Mouse (Mus musculus) limb, embryonic 14.5 days (tissue): ENCODE results near the gene Cryba4. TPM values are rescaled to one million over a fixed set of nuclear protein-coding genes. Genes with fewer than 3 reads are reported as not detected.

ENCODE experiments used
- ATAC-seq: fragments of 200-750 bp; cut with Nextera tagmentation; 2 replicates; pipeline ENCODE4 v1.8.0; 2017; ENCODE audit warnings: low read depth, moderate number of reproducible peaks, moderate TSS enrichment; ENCODE audit not compliant: low FRiP score
- DNase-seq: peaks from one replicate; pipeline ENCODE4 v3.0.0-alpha.2; 2015; ENCODE audit warnings: low spot score
- H3K27ac ChIP-seq: fragments of 300-500 bp; sonication (generic); replicated peaks from 2 replicates; pipeline ENCODE4 v1.5.1; 2014; ENCODE audit warnings: low read depth, mild to moderate bottlenecking, low read length, moderate library complexity, mixed read lengths
- H3K27me3 ChIP-seq: fragments of 300-500 bp; sonication (generic); 2 replicates; pipeline ENCODE4 v1.6.1; 2014; ENCODE audit warnings: low read length, mixed read lengths; ENCODE audit not compliant: control insufficient read depth, insufficient read depth
- H3K36me3 ChIP-seq: fragments of 300-500 bp; sonication (generic); 2 replicates; pipeline ENCODE4 v1.6.1; 2014; ENCODE audit warnings: mild to moderate bottlenecking, low read length, moderate library complexity, mixed read lengths; ENCODE audit not compliant: control insufficient read depth, insufficient read depth
- H3K4me1 ChIP-seq: fragments of 300-500 bp; sonication (generic); 2 replicates; pipeline ENCODE4 v1.6.1; 2014; ENCODE audit warnings: antibody characterized with exemption, low read length, mixed read lengths; ENCODE audit not compliant: control insufficient read depth, insufficient read depth
- H3K4me2 ChIP-seq: fragments of 300-500 bp; sonication (generic); replicated peaks from 2 replicates; pipeline ENCODE4 v1.6.1; 2014; ENCODE audit warnings: low read depth, mild to moderate bottlenecking, low read length, moderate library complexity; ENCODE audit not compliant: severe bottlenecking
- H3K4me3 ChIP-seq: fragments of 300-500 bp; sonication (generic); replicated peaks from 2 replicates; pipeline ENCODE4 v1.5.1; 2014; ENCODE audit warnings: low read length
- H3K9ac ChIP-seq: fragments of 300-500 bp; sonication (generic); 2 replicates; pipeline ENCODE4 v1.6.1; 2014; ENCODE audit warnings: mild to moderate bottlenecking, low read depth, low read length, moderate library complexity; ENCODE audit not compliant: severe bottlenecking
- H3K9me3 ChIP-seq: fragments of 300-500 bp; sonication (generic); 2 replicates; pipeline ENCODE4 v1.6.1; 2016; ENCODE audit warnings: low read length; ENCODE audit not compliant: control insufficient read depth
- POLR2A ChIP-seq: fragments of 200-500 bp; IDR thresholded peaks from 2 replicates; pipeline ENCODE4 v1.8.0; 2012; ENCODE audit warnings: inconsistent platforms, mild to moderate bottlenecking, moderate library complexity, borderline replicate concordance; ENCODE audit not compliant: insufficient read depth, insufficient read length; ENCODE audit errors: extremely low read depth
- WGBS: fragments of 180-500 bp; shearing (Covaris S2); extraction: QIAGEN DNeasy Blood & Tissue Kit; methylation state at CpG from one replicate; pipeline ENCODE4 v1.1.7; 2014; 5-methylcytosine and 5-hydroxymethylcytosine counted together
- polyA plus RNA-seq, 2 experiments: library from polyadenylated mRNA; depleted of rRNA in 1 of 2; stranded (reverse) in 1 of 2; unstranded in 1 of 2; fragments of >200 nt; fragmentation: Nextera tagmentation in 1 of 2; extraction: Ambion mirVana in 1 of 2; gene quantifications; 2 replicates each; pipeline versions ENCODE4 v1.2.1 to v1.2.3; 2012 to 2014

Gene Cryba4
- polyA plus RNA-seq (2012; rRNA removed) (1.2 and 2.3 TPM in 2 replicates), polyA plus RNA-seq (2014; fragmentation: Nextera tagmentation; extraction: Ambion mirVana) (1.8 and 2.1 TPM in 2 replicates)

DNA sequence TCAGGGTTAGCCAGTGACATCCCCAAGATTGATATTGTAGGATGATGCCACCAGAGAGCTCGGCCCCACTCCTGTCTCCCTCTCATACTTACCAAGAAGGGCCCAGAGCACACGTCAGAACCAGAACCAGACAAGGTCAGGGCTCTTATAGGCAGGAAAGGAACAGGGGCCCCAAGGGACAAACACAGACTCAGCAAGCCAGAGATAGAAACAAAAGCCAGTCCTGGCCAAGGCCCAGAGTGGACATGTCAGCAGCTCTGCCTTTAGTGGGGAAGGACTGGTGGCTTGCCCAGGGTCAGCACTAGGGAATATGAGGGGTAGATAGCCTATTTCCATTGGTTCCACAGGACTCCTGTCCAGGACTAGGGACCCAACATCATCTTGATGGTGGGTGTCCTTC lies at the start of gene Cryba4:
Gene Cryba4 (minus strand): TSS at position 119 of the 400 bp plus-strand sequence.
- Histone ChIP-seq H3K4me1 (0 out of 2 replicates have a peak, but pooled peaks cover 3% of the 10 kb centered on the region), H3K9me3 (no peaks in the 10 kb centered on the region), H3K27ac (no peak within 1 kb of the TSS), H3K4me2 (no peak within 1 kb of the TSS), H3K27me3 (no peaks in the 10 kb centered on the region), H3K9ac (no peak within 1 kb of the TSS), H3K4me3 (no peak within 1 kb of the TSS), H3K36me3 (no peaks in the 10 kb centered on the region)
- ATAC-seq (no peak), DNase-seq (no peak)
- WGBS: 60% methylated on average over 2 of the region's 2 CpGs
- TF ChIP-seq POLR2A: no peak

DNA sequence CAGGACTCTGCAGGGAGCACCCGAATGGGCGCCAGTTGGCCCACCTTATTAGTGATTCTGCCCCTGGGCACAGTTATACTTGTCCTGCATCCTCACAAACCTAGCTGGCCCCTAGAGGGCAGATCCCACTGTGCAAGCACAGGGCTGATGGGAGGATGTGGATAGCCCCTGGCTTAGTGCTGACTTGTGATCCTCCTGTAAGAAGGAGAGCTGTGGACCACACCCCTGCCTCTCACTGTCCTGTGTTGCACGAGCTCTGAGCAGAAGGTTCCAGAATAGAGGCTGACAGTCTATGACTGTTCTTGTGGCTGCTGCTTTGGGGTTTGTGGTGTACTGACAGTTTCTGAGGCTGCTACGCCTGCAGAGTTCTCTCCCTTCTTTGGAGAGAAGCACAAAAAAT lies 49.4 kb upstream of the Cryba4 start:
- TF ChIP-seq POLR2A: no peak
- no peak overlapping the region for H3K4me3 ChIP-seq
- 81% methylated on average over 4 of the region's 4 CpGs for WGBS

DNA sequence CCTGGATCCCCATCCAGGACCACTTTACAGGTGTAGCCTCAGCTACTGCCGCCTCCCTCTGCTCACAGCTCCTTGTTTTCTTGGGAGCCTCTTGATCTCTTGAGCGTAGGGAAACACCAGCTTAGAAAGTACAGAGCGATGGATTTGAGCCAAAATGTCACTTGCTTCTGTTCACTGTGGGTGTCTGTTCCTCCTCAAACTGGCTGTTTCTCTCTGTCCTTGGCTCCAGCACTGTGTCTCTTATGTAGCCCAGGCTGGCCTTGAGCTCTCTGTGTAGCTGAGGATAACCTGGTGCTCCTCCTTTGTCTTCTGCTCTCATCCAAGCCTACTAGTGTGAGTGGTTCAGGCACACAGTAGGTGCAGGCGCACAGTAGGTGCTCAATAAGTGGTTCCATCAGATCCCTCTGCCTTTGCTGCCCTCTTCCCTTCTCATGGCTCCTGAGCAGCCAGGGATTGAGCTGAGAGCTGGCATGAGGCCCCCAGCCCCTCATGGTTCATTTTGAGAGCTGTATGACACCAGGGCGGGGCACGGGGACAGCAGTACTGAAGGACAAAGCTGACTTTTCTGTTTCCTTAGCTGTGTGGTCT lies 48.5 kb upstream of the Cryba4 start:
- H3K27me3 ChIP-seq: no peaks in the 10 kb centered on the region
- DNase-seq: no peak
- ATAC-seq: no peak
- TF ChIP-seq POLR2A: no peak
- no peak overlapping the region for H3K4me2 ChIP-seq
- H3K9ac ChIP-seq: no peak overlapping the region
- H3K4me3 ChIP-seq: no peak overlapping the region
- no peak overlapping the region for H3K27ac ChIP-seq
- H3K36me3 ChIP-seq: peaks cover 8% of the 10 kb centered on the region; the same call in 1 of the 2 replicates
- WGBS: 89% methylated on average over 6 of the region's 6 CpGs
- no peaks in the 10 kb centered on the region for H3K4me1 ChIP-seq
- no peaks in the 10 kb centered on the region for H3K9me3 ChIP-seq

More for the DNA sequence above, 49.4 kb upstream of the Cryba4 start:
- Histone ChIP-seq H3K27ac (no peak overlapping the region), H3K9me3 (no peaks in the 10 kb centered on the region), H3K36me3 (peaks cover 8% of the 10 kb centered on the region; the same call in 1 of the 2 replicates), H3K27me3 (no peaks in the 10 kb centered on the region), H3K4me2 (no peak overlapping the region), H3K4me1 (no peaks in the 10 kb centered on the region), H3K9ac (no peak overlapping the region)
- DNase-seq (no peak), ATAC-seq (no peak)

DNA sequence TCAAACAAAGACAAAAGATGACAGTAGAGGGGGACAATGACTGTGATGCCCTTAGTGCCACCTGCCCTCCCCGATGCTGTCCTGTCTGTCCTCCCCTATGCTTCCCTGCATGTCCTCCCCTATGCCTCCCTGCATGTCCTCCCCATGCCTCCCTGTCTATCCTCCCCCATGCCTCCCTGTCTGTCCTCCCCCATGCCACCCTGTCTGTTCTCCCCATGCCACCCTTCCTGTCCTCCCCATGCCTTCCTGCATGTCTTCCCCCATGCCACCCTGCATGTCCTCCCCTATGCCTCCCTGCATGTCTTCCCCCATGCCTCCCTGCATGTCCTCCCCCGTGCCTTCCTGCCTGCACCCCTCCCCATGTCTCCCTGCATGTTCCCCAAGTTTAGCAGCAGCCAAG lies 47.8 kb upstream of the Cryba4 start:
- ATAC-seq (no peak), DNase-seq (no peak)
- Histone ChIP-seq H3K9me3 (no peaks in the 10 kb centered on the region), H3K27me3 (no peaks in the 10 kb centered on the region), H3K4me3 (no peak overlapping the region), H3K9ac (no peak overlapping the region), H3K4me1 (no peaks in the 10 kb centered on the region), H3K27ac (no peak overlapping the region), H3K4me2 (no peak overlapping the region), H3K36me3 (peaks cover 5% of the 10 kb centered on the region; the same call in 1 of the 2 replicates)
- no peak for TF ChIP-seq POLR2A
- 82% methylated on average over 2 of the region's 2 CpGs for WGBS

DNA sequence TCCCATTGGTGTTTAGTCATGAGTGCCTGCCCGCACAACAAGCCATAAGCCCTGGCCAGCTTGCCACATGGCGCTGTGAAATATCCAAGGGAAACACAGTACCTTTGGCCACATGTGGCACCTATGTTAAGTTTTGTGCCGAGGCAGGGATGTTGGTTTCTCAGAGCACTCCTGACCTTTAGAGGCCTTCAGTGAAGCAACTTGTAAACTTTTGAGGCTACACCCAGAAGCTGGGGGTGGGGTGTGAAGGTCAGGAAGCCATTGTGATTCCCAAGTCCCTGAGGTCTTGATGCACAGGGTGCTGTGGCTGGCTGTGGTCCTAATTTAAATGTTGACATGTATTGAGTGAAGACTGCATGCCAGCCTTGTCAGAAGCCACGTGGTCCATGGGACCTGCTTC lies 47.1 kb upstream of the Cryba4 start:
- H3K4me3 ChIP-seq: no peak overlapping the region
- H3K27ac ChIP-seq: no peak overlapping the region
- H3K4me2 ChIP-seq: no peak overlapping the region
- H3K9ac ChIP-seq: no peak overlapping the region
- WGBS: 81% methylated on average over 4 of the region's 4 CpGs
- no peak for TF ChIP-seq POLR2A
- H3K4me1 ChIP-seq: no peaks in the 10 kb centered on the region
- no peak for ATAC-seq
- no peak for DNase-seq
- H3K9me3 ChIP-seq: no peaks in the 10 kb centered on the region
- H3K27me3 ChIP-seq: no peaks in the 10 kb centered on the region
- H3K36me3 ChIP-seq: no peaks in the 10 kb centered on the region; the same call in 1 of the 2 replicates
